Mouse (Mus musculus) liver, embryonic 14 days (tissue): ENCODE data around the gene Aplp2. TPM values are rescaled to one million over a fixed set of nuclear protein-coding genes. Genes with fewer than 3 reads are reported as not detected.

Experiments
- polyA plus RNA-seq: library from polyadenylated mRNA; depleted of rRNA; stranded (reverse); fragments of >200 nt; gene quantifications from 2 replicates; pipeline ENCODE4 v1.2.3, GENCODE M21; 2012; rRNA removed

Gene Aplp2
- polyA plus RNA-seq = 120 and 134 TPM in 2 replicates

DNA sequence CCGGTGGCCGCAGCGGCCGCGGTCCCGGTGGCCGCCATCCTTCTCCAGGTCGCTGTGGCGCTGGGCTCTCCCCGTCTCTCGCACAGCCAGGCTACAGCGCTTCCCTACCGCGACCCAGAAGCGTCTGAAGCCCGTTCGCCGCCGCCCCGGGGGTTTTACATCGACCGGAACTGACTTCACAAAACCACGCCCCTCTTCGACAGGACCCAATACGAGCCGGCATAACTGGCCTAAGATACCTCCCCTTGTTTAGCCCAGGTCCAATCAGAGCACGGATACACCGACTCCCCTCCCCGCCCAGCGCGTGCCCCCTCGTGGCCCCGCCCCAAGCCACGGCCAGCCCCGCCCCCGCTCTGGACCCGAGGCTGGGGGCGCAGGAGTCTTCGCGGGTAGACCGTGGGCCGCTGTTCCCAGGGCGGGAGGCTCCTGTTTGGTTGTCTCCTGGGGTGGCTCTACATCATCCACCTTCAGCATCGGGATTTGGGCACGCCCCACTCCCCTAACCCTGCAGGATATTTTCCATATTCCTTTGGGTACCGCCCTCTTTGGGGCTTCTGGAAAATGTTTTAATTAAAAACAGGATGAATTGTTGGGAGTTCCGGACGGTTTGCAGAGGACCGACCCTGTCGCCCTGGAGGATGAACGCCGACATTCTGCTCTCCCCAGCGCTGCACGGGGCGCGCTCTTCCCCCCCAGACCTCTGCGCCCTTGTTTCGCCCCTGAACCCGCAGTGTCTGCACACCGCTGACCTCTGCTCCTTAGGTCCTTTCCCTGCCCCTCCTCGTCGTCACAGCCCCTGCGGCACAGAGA, at the start of gene Aplp2:
Gene Aplp2 (minus strand): TSS at position 126 of the 810 bp plus-strand sequence.

DNA sequence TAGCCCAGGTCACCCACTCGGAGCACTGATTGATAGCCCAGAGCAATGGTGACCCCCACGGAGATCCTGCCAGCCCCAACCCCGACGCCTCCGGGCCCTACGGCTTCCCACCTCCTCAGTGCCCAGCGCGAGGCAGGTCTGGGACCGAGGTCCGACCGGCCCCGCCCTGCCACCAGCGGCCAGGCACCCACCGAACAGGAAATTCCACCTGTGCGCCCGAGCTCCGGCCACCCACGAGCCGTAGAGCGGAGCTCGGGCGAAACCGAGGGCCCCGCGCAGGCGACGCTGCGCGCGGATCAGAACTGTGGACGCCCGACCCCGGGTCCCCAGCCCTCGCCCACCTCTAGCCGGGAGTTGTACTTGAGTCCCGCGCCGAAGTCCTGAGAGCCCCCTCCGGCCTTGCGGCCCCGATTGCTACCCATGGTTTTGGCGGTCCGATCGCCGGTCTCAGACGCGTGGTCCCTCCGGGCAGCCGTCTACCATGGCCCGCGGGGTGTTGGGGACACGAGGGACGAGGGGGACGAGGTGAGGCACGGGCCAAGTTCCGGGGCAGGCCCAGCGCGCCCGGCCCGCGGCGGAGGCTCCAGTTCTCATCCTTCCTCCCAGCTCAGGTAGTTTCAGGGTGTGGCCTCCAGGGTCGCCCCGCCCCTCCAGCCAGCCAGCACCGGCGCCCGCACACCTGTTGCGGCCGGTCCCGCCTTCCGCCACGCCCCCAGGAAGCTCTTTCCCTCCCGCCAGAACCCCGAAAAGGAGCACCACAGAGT, 80.2 kb downstream of the Aplp2 start, which contains the start of gene St14:
Gene St14 (minus strand): TSS at position 649 of the 764 bp plus-strand sequence.

Other genes starting within 250 kb of the Aplp2 start
- gene Zbtb44, start 181.2 kb downstream of the Aplp2 start, polyA plus RNA-seq = 4.2 and 4.9 TPM in 2 replicates
- 0.21 and 0.26 TPM in 2 replicates for gene St14, start 80.0 kb downstream of the Aplp2 start, polyA plus RNA-seq
- 4.9 and 5.5 TPM in 2 replicates for gene Prdm10, start 68.7 kb upstream of the Aplp2 start, polyA plus RNA-seq
- 4.3 and 5.9 TPM in 2 replicates for gene Nfrkb, start 174.4 kb upstream of the Aplp2 start, polyA plus RNA-seq